Mouse (Mus musculus): Measurements from ENCODE around the gene Cyp2d11.

DNA sequence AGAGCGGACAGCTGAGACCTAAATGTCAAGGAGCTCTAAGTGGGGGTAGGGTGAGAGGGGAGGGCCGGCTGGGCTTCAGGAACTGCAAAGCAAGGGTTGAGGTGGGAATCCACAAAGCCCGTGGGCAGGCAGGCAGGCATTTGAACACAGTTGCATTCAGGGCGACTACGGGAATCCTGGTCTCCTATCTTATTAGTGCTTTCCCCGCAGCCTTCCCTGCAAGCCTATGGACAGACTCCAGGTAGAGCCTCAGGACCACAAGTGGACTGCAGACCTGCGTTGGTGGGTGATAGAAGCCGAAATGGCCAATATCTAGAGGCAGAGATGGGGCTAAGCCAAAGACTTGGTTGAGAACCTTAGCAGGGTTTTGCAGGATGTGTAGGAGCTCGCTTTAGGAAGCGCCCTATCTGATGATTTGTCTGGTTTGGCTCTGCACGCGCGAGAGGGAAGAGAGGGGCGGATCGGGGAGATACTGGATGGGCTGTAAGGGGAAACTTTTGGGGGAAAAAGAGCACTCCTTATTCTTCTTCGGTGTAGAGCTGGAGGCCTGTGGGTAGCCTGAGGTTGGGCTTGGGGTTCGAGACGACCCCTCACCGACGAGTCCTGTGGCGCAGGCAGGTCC is 53.3 kb downstream of the Cyp2d11 start:
- TF ChIP-seq POLR2A (IDR thresholded peaks at IDR 0.05; ENCODE audit: borderline replicate concordance, extremely low read depth, insufficient read depth, insufficient read length, poor library complexity, severe bottlenecking) (no peak), CTCF (IDR thresholded peaks at IDR 0.05; ENCODE audit: borderline replicate concordance, extremely low read depth, insufficient read depth, insufficient read length) (no peak)
